Mouse (Mus musculus) urinary bladder, postnatal 0 days (tissue): ENCODE results near the gene Tmem150b. TPM values are rescaled to one million over a fixed set of nuclear protein-coding genes. Genes with fewer than 3 reads are reported as not detected.

ENCODE experiments used
- polyA plus RNA-seq: library from polyadenylated mRNA; unstranded; fragments of >200 nt; fragmentation: Nextera tagmentation; extraction: Ambion mirVana; gene quantifications from 2 replicates; pipeline ENCODE4 v1.2.1, GENCODE M21; 2015

Gene Tmem150b
- 0.13 TPM in 1 of 2 replicates, not detected in the other for polyA plus RNA-seq

DNA sequence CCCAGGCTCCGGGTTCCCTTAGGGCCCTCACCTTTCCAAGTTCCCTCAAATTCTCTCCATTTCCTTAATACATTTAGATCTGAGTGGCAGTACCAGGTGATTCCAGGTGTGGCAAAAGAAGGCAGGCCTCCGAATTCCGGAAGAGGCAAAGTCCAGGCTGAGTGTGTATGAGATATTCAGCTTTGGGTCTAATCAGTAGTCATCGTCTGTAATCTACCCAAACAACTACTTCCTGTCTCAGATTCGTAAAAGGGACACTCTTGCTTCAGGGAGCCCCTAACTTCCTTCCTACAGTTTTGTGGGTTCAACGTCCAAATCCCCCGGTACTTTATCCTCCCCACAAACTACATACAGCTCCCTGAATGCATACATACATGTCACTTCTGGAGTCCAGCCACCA is at the start of gene Tmem150b:
Tmem150b (minus strand) TSS at position 81 of the 400 bp plus-strand sequence.

DNA sequence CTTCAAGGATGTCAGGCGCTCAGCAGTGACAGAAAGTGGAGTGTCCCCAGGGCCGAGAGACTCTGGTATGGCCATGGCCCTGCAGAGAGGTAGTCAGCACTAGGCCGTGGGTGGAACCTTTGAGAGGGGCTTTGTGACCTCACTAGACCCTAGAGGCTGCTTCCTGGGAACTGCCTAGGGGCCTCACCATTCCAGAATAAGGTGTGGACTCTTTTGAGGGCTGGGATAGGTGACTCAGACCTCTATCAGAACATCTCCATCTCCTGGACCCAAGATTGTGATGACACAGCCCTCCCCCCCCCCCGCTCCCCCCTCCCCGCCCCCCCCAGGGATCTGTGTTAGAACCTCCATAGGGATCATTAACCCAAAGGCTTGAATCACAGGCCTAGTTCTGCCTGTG is 46.2 kb upstream of the Tmem150b start, which contains the start of gene Fam71e2:
Fam71e2 (minus strand) TSS at position 101 of the 400 bp plus-strand sequence.

GRCm38 (mm10) chr7:4752821-4753570 is 27.9 kb upstream of the Tmem150b start, which contains the start of gene Cox6b2:
Gene Cox6b2 (minus strand): TSS chr7:4753094.

DNA sequence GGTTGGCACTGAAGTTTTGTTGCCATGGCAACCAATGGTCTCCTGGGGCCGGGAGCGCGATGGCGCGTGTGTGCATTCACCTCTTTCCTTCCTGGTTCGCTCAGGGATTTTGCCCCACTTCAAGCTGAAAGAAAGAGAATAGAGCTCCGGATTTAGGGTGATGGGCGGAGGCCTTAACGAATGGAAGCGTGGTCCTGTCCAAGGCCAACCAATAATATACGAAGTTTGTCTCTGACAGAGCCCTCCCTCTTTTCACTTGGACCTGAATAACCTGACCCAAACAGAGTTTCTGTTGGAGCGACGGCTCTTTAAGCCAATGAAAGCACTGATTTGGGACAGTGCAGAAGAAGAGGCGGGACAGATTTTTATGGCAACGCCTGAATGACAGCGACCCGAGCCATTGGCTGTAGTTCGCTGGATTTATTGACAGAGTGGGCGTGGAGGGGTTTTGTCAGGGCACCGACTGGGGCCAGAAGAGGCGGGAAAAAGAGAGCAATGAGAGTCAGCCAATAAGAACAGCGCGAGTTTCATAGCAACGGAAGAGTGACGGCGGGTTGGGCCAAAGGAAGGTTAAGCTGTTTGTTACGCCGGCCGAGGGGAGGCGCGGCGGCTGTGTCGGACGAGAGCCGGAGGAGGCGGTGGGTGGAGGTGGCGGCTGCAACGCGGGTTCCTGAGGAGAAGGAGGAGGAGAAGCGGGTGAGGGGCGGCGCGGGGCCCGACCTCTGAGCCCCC is 14.7 kb upstream of the Tmem150b start, which contains the start of gene Kmt5c:
Kmt5c (plus strand) TSS at position 572 of the 732 bp plus-strand sequence.

GRCm38 (mm10) chr7:4690387-4690786 is 34.7 kb downstream of the Tmem150b start, which contains the start of gene Brsk1:
Gene Brsk1 (plus strand): TSS chr7:4690604.

GRCm38 (mm10) chr7:4684632-4685417 is 40.2 kb downstream of the Tmem150b start, which contains the start of gene Hspbp1:
Gene Hspbp1 (minus strand): TSS chr7:4685068.

DNA sequence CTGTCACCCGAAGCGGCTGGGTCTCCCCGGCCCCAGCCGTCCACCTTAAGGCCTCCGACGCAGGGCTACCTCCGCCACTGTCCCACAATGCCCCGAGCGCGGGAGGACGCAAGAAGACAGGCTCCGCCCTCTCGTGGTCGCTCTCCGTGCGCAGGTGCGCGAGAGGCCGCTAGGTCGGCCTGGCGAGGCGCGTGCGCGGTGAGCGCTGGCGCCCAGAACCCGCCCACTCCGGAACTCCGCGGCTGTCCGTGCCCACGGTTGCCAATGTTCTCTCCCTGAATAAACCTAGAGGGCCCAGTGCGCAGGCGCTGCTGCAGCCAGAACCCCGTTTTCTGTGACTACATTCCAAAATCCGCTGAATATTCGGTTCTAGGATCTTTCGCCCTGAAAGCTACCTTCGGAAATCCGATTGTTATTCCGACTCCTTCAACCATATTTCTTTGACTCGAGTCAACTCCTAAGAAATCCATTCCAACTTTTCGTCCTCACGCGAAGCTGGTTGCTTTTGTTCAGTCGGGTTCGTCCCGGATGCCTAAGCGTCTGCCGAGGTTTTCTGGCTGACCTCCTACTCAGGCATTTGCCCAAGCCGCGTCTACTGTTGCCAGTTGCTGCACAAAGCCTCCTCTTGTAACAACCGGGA is 66.0 kb downstream of the Tmem150b start, which contains the start of gene Ppp6r1:
Ppp6r1 (minus strand) TSS at position 108 of the 640 bp plus-strand sequence.

Other genes with a start within 250 kb of the Tmem150b start
- gene Ppp1r12c, start 223.6 kb downstream of the Tmem150b start, polyA plus RNA-seq: 60.9 and 67.4 TPM in 2 replicates
- 102 and 107 TPM in 2 replicates for gene Tnnt1, start 208.9 kb downstream of the Tmem150b start, polyA plus RNA-seq
- gene Tnni3, start 201.0 kb downstream of the Tmem150b start, polyA plus RNA-seq: 1.5 and 2.5 TPM in 2 replicates
- 1.4 TPM in 2 replicates for gene Dnaaf3, start 192.8 kb downstream of the Tmem150b start, polyA plus RNA-seq
- gene Syt5, start 177.7 kb downstream of the Tmem150b start, polyA plus RNA-seq: 0.57 and 1.5 TPM in 2 replicates
- gene Ptprh, start 121.2 kb downstream of the Tmem150b start, polyA plus RNA-seq: not detected in 2 replicates
- gene Tmem86b, start 93.8 kb downstream of the Tmem150b start, polyA plus RNA-seq: 0.64 and 1.0 TPM in 2 replicates
- gene Ppp6r1, start 66.2 kb downstream of the Tmem150b start, polyA plus RNA-seq: 20.7 and 21.7 TPM in 2 replicates
- gene Hspbp1, start 40.2 kb downstream of the Tmem150b start, polyA plus RNA-seq: 50.6 and 51.7 TPM in 2 replicates
- 0.36 and 0.59 TPM in 2 replicates for gene Brsk1, start 34.6 kb downstream of the Tmem150b start, polyA plus RNA-seq
- 23.7 and 24.3 TPM in 2 replicates for gene Kmt5c, start 14.9 kb upstream of the Tmem150b start, polyA plus RNA-seq
- gene Cox6b2, start 27.8 kb upstream of the Tmem150b start, polyA plus RNA-seq: 50.4 and 62.9 TPM in 2 replicates
- not detected in 2 replicates for gene Fam71e2, start 46.1 kb upstream of the Tmem150b start, polyA plus RNA-seq
- gene Il11, start 57.6 kb upstream of the Tmem150b start, polyA plus RNA-seq: 0.76 and 1.5 TPM in 2 replicates
- gene Tmem190, start 57.7 kb upstream of the Tmem150b start, polyA plus RNA-seq: 0.35 TPM in 1 of 2 replicates, not detected in the other
- 24.6 and 25.2 TPM in 2 replicates for gene Tmem238, start 64.4 kb upstream of the Tmem150b start, polyA plus RNA-seq
- 304 and 319 TPM in 2 replicates for gene Rpl28, start 67.6 kb upstream of the Tmem150b start, polyA plus RNA-seq
- 130 and 139 TPM in 2 replicates for gene Ube2s, start 87.3 kb upstream of the Tmem150b start, polyA plus RNA-seq
- gene Shisa7, start 119.4 kb upstream of the Tmem150b start, polyA plus RNA-seq: 0.10 and 0.20 TPM in 2 replicates
- gene Isoc2b, start 145.0 kb upstream of the Tmem150b start, polyA plus RNA-seq: 8.1 and 9.4 TPM in 2 replicates
- gene Isoc2a, start 151.9 kb upstream of the Tmem150b start, polyA plus RNA-seq: 0.64 and 0.98 TPM in 2 replicates
- not detected in 2 replicates for gene Gm36210, start 181.3 kb upstream of the Tmem150b start, polyA plus RNA-seq
- gene Zfp628, start 190.0 kb upstream of the Tmem150b start, polyA plus RNA-seq: 1.7 and 2.3 TPM in 2 replicates
- gene Nat14, start 196.8 kb upstream of the Tmem150b start, polyA plus RNA-seq: 2.6 and 3.0 TPM in 2 replicates
- gene Ssc5d, start 200.5 kb upstream of the Tmem150b start, polyA plus RNA-seq: 3.7 and 4.8 TPM in 2 replicates
- gene Sbk2, start 239.2 kb upstream of the Tmem150b start, polyA plus RNA-seq: 0.12 and 0.23 TPM in 2 replicates
- gene Sbk3, start 245.9 kb upstream of the Tmem150b start, polyA plus RNA-seq: not detected in 2 replicates